Mouse (Mus musculus) G1E (cell line): ENCODE measurements at regions not wholly inside any gene's neighbourhood (a gene's known extent, or its start where the extent isn't known, plus 50 kb on each side); places are given as distances from the start of the nearest gene placed in this dataset.

ENCODE experiments used
- ATAC-seq: 2 replicates; pipeline ENCODE4 v1.8.0; 2016; ENCODE audit warnings: mild to moderate bottlenecking; ENCODE audit not compliant: insufficient number of reproducible peaks, poor library complexity, low FRiP score, severe bottlenecking; ENCODE audit errors: extremely low read depth
- DNase-seq: peaks from one replicate; pipeline ENCODE4 v3.0.0; 2012; ENCODE audit warnings: low spot score
- H3K27me3 ChIP-seq: 2 replicates; pipeline ENCODE4 v1.6.1; 2012; ENCODE audit warnings: mild to moderate bottlenecking, low read length, inconsistent platforms; ENCODE audit not compliant: insufficient read depth
- H3K36me3 ChIP-seq: replicated peaks from 2 replicates; pipeline ENCODE3; 2012; ENCODE audit warnings: mild to moderate bottlenecking, inconsistent platforms
- H3K4me1 ChIP-seq: 2 replicates; pipeline ENCODE4 v1.6.1; 2012; ENCODE audit warnings: low read depth, low read length, inconsistent platforms, mixed read lengths; ENCODE audit not compliant: insufficient read depth
- H3K4me3 ChIP-seq: 2 replicates; pipeline ENCODE4 v1.5.1; 2012; ENCODE audit warnings: low read depth, mild to moderate bottlenecking, inconsistent platforms, low read length, moderate library complexity, mixed read lengths
- H3K9me3 ChIP-seq: replicated peaks from 2 replicates; pipeline ENCODE4 v1.6.1; 2012; ENCODE audit warnings: inconsistent platforms
- CTCF ChIP-seq: IDR thresholded peaks from 2 replicates; pipeline ENCODE4 v1.5.1; 2012; ENCODE audit warnings: low read depth, low read length, inconsistent platforms, mixed read lengths
- GATA1 ChIP-seq: IDR thresholded peaks from 2 replicates; pipeline ENCODE4 v1.6.1; 2012; ENCODE audit warnings: borderline replicate concordance, low read length, inconsistent platforms, mixed read lengths
- GATA2 ChIP-seq: IDR thresholded peaks from 2 replicates; pipeline ENCODE4 v1.6.1; 2012; ENCODE audit warnings: low read depth, low read length, inconsistent platforms, borderline replicate concordance
- POLR2AphosphoS5 ChIP-seq: IDR thresholded peaks from 2 replicates; pipeline ENCODE4 v1.6.1; 2012; ENCODE audit warnings: low read depth, low read length, inconsistent platforms; ENCODE audit not compliant: insufficient replicate concordance
- TAL1 ChIP-seq: conservative IDR thresholded peaks from 2 replicates; pipeline ENCODE4 v1.6.1; 2012; ENCODE audit warnings: low read depth, low read length, inconsistent platforms, mixed read lengths

GRCm38 (mm10) chr11:111282283-111282682 is 216.3 kb downstream of the Kcnj2 start:
- Histone ChIP-seq H3K4me1 (no peaks in the 10 kb centered on the region), H3K9me3 (peaks cover 27% of the 10 kb centered on the region), H3K36me3 (no peaks in the 10 kb centered on the region), H3K27me3 (no peaks in the 10 kb centered on the region), H3K4me3 (no peak overlapping the region)
- DNase-seq (no peak), ATAC-seq (no peak)
- TF ChIP-seq CTCF, result no peak
- no peak for TF ChIP-seq TAL1
- TF ChIP-seq POLR2AphosphoS5, result no peak
- TF ChIP-seq GATA1, result no peak
- TF ChIP-seq GATA2, result no peak

- DNase-seq (no peak), ATAC-seq (no peak)
- no peaks in the 10 kb centered on the region for H3K27me3 ChIP-seq
- peaks cover 24% of the 10 kb centered on the region for H3K9me3 ChIP-seq
- no peak overlapping the region for H3K4me3 ChIP-seq
- TF ChIP-seq CTCF, result no peak
- no peak for TF ChIP-seq GATA2
- TF ChIP-seq POLR2AphosphoS5, result no peak
- TF ChIP-seq TAL1, result no peak
- TF ChIP-seq GATA1, result no peak
- H3K4me1 ChIP-seq, result no peaks in the 10 kb centered on the region
- H3K36me3 ChIP-seq, result no peaks in the 10 kb centered on the region
Measured at GRCm38 (mm10) chr11:111290537-111290936, 224.6 kb downstream of the Kcnj2 start.

GRCm38 (mm10) chr11:111296309-111296721 is 230.4 kb downstream of the Kcnj2 start:
- no peak for DNase-seq
- Histone ChIP-seq H3K36me3 (no peaks in the 10 kb centered on the region), H3K27me3 (no peaks in the 10 kb centered on the region), H3K4me3 (no peak overlapping the region), H3K4me1 (no peaks in the 10 kb centered on the region), H3K9me3 (peaks cover 26% of the 10 kb centered on the region)
- no peak for ATAC-seq
- TF ChIP-seq GATA1, result no peak
- no peak for TF ChIP-seq POLR2AphosphoS5
- no peak for TF ChIP-seq CTCF
- TF ChIP-seq GATA2, result no peak
- no peak for TF ChIP-seq TAL1

DNA sequence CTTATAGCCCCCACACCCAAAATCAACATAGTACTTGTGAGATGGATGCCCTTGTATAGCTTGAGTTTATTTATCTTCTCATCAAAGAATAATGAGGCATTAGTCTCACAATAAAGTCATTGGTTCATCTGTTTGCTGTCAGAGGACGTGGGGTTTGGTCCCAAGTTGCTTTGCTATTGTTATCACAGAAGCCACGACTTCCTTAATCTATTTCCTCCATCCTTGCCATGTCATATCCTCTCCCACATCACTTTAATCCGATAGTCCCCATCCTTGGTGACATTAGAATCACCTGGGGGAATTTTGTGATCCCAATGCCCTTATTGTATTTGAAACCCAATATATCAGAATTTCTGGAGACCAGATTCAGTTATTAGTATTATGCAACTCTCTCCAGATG is 246.8 kb downstream of the Kcnj2 start:
- no peaks in the 10 kb centered on the region for H3K27me3 ChIP-seq
- no peaks in the 10 kb centered on the region for H3K4me1 ChIP-seq
- no peaks in the 10 kb centered on the region; the same call in 1 of the 2 replicates for H3K9me3 ChIP-seq
- TF ChIP-seq POLR2AphosphoS5 (no peak), TAL1 (no peak), CTCF (no peak), GATA2 (no peak), GATA1 (no peak)
- ATAC-seq (no peak), DNase-seq (no peak)
- H3K36me3 ChIP-seq, result no peaks in the 10 kb centered on the region
- H3K4me3 ChIP-seq, result no peak overlapping the region

DNA sequence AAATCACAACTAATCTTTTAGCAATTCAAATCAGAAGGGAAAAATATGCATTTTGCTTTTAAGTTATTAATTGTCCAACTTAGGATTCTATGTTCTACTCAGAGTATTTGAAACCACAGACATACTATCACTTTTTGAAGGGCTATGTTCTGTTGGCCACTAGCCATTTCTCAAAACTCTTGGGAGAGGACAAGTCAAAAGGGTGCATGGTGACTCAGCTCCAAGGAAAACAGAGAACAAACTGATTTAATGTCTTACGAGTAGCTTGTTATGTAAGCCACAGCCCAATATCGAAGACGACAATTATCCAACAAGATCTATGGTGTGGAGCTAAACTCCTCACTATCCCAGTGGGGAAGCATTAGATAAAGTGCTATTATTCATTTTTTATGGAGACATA is 247.6 kb downstream of the Kcnj2 start:
- H3K9me3 ChIP-seq, result no peaks in the 10 kb centered on the region
- ATAC-seq (no peak), DNase-seq (no peak)
- H3K27me3 ChIP-seq, result no peaks in the 10 kb centered on the region
- H3K4me3 ChIP-seq, result no peak overlapping the region
- no peaks in the 10 kb centered on the region for H3K36me3 ChIP-seq
- no peak for TF ChIP-seq TAL1
- TF ChIP-seq CTCF, result no peak
- no peak for TF ChIP-seq GATA1
- no peak for TF ChIP-seq GATA2
- no peak for TF ChIP-seq POLR2AphosphoS5
- H3K4me1 ChIP-seq, result no peaks in the 10 kb centered on the region

- DNase-seq (no peak), ATAC-seq (no peak)
- no peak overlapping the region for H3K4me3 ChIP-seq
- H3K27me3 ChIP-seq, result no peaks in the 10 kb centered on the region
- H3K36me3 ChIP-seq, result no peaks in the 10 kb centered on the region
- H3K4me1 ChIP-seq, result no peaks in the 10 kb centered on the region
- TF ChIP-seq TAL1 (no peak), GATA1 (no peak), CTCF (no peak), POLR2AphosphoS5 (no peak), GATA2 (no peak)
- peaks cover 17% of the 10 kb centered on the region for H3K9me3 ChIP-seq
Measured at GRCm38 (mm10) chr11:111321576-111321975, 255.6 kb downstream of the Kcnj2 start.

DNA sequence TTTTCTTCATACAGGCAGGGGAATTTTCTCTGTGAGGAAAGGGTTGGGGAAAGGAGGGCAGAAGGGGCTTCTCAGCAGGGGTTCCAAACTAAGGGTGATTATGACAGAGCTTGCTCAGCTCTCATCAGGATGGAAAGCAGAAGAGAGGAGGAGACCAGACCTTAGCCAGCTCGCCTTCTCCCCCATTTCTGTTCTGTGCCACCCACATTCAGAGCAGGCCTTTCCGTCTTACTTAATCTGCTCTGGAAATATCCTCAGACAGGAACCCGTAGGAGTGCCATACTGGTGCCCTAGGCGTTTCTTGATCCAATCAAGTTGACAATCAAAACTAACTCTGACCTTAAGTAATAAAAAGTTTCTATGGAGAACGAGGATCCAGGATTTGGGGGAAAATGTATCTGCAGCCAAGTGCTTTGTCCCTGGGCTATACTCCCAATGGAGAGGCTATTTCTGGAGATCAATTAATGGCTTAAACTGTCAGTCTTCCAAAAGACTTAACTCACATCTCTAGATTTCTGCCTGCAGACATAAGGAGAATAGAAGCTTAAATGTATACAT is 258.6 kb downstream of the Kcnj2 start:
- ATAC-seq, result no peak
- TF ChIP-seq GATA2, result no peak
- no peak for TF ChIP-seq POLR2AphosphoS5
- TF ChIP-seq CTCF, result no peak
- TF ChIP-seq TAL1, result no peak
- no peak for TF ChIP-seq GATA1
- no peak for DNase-seq
- Histone ChIP-seq H3K27me3 (no peaks in the 10 kb centered on the region), H3K4me3 (no peak overlapping the region), H3K9me3 (peaks cover 20% of the 10 kb centered on the region), H3K4me1 (no peaks in the 10 kb centered on the region), H3K36me3 (no peaks in the 10 kb centered on the region)
